Mouse (Mus musculus) kidney, adult 18-20 months (tissue): ENCODE data around the gene Lst1.
A peak's percentile ranks its signal among the peaks of the same experiment; 100 is the strongest.
"Not testable (repeated sequence)": the region's sequence is repeated elsewhere in the genome, so short reads cannot be mapped to it uniquely, and the experiment has no call there.

Experiments
- DNase-seq: peaks from one replicate; pipeline ENCODE4 v3.0.0; 2021

The Lst1 gene

DNA sequence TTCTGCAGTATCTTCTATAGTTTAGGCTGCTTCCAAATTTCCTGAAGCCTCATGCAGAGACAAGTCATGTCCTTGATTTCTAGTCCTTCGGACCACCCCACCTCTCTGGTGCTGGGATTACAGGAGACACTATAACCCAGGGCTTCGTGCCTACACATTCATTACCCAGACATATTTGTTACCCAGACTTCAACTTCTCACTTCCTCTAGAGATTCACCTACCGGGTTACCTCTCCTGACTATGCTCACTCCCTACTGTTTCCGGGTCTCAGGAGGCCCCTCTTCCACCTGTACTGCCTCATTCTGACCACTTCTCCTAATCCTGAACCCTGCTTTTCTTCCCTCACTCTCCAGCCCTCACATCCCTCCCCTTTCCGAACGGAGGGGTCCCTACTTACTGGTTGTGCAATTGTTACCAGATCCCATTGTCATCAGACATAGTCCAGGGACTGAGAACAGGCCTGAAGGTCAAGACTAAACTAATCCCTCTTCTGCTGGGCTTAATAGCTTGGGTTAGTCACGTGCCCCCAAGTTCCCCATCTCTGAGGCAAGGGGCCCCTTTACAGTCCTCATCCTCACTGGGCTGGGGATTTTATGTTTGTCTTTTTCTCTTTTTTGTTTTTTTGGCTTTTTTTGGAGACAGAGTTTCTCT, at the start of gene Lst1:
TSS of gene Lst1 (minus strand) at position 481 of the 652 bp plus-strand sequence.
- no peak for DNase-seq

DNA sequence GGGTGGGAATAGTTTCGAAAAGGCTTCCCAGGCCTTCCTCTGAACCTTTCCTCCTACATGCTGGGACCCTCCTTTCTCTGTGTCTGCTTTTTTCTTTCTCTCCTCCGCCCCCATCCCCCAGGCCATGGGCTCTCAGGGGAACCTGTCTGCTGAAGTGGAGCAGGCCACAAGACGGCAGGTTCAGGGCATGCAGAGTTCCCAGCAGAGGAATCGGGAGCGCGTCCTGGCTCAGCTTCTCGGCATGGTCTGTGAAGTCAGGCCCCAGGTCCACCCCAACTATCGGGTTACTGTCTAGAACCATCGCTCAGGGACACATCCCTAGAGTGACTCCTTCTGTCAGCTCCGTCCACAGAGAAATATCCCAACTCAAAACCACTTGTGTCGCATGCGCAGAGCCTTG, 49.3 kb upstream of the Lst1 start:
- no peak for DNase-seq

- no peak for DNase-seq
Observed at GRCm38 (mm10) chr17:35236996-35237395, 48.8 kb upstream of the Lst1 start.

DNA sequence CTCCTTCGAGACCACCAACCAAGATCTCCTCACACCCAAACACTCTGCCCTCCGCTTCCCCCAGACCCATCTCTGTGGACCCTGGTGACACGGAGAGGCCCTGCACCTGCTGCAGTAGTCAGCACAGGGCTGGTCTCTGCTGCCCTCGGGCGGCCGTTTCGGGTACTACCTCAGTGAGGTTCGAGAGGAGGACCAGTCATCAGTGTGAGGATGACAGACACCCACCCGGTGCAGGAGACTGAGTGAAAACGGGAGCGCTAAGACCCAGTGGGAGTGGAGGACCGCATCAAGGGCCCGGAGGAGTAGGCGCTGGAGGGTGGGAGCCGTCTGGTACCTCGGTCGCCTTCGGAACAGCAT, 48.1 kb upstream of the Lst1 start:
- peak; percentile 98 for DNase-seq

- peak; percentile 89 for DNase-seq
Observed at GRCm38 (mm10) chr17:35235614-35236389, 47.6 kb upstream of the Lst1 start, which contains the start of gene Nfkbil1. Nfkbil1 (minus strand) TSS chr17:35235792.

GRCm38 (mm10) chr17:35234903-35235302, 46.7 kb upstream of the Lst1 start:
- DNase-seq: peak; percentile 57

DNA sequence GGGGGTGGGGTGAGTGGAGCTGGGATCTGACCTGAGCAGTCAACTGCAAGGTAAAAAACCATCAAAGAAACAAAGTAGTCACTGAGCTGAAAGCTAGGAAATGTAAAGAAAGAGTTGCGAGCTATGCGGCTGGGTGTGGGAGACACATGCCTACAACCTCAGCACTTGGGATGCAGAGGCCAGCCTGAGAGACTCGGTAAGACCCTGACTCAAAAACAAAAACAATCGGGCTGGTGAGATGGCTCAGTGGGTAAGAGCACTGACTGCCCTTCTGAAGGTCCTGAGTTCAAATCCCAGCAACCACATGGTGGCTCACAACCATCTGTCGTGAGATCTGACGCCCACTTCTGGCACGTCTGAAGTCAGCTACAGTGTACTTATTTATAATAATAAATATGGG, 45.9 kb upstream of the Lst1 start:
- DNase-seq: not testable (repeated sequence)

DNA sequence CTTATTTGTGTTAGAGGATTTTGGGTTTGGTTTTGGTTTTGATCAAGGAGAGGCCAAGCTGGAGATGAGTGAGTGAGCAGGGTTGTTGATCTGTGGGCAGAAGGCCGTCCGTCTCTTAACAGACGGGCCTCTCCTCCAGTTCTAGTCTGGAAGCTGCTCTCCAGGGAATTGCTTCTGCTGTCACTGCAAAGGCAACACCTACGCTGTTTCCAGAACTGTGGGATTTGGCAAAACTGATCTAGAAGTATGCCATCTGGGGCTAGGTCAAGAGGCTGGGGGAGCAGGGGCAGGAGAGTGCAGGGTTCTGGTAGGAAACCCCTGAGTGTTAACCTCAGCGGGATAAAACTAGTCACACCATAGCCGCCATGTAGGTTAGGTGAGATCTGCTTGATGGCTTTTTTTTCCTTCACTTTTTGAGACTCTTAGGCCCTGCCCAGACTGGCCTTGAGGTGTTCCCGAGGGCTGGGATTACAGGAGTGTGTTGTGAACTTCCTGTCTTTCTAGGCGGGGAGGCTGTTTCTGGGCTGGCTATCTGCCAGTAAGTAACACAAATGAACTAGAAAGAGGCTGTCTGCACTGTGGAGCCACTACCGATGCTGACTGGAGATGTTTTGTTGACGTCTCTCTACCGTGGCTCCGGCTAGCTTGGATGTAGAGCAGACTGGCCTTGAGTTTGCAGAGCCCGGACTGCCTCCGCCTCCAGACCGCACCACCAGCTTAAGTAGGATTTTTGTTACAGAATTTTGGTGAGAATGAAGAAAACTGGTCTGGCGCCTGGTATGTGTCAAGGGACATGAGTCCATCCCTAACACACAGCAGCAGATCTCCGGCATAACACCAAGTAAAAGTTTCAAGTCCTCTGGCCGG, 45.1 kb upstream of the Lst1 start, which contains the start of gene Atp6v1g2:
TSS of gene Atp6v1g2 (plus strand) at position 547 of the 867 bp plus-strand sequence.
- DNase-seq: no peak

DNA sequence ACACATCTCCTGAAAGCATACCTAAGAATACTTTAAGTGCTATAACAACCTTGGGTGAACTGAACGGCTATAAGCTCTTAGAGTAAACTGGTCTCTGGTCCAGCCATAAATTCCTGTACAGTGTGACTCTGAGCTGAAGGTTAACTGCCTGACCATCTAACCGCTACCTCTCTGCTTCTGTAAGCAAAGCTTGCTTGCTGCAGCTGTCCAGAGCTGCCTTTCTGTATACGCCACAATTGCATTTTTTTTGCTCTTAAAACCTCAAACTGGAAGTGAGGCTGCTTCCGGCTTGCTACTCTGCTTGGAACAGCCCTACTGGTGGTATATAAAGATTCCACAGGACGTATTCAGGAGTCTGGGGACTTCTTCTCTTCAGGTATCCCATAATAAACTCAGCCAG, 44.4 kb upstream of the Lst1 start:
- no peak for DNase-seq

DNA sequence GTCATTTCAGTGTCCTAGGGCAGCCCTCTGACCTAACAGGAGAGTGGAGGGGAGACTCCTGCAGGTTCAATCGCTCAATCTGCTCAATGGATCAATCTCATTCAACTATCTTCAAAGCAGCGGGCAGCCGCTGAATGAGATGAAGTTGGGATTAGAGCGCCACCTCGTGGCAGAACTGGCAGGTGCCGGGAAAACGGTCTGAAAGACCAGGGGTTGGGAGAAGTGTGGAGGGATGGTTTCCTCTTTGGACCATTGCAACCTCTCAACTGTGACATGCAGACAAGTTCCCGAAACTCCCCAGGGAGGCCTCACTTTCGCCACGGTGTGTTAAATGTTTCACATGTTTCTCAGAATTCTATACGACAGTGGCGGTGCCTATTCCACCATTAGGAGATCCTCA, 43.8 kb upstream of the Lst1 start:
- peak; percentile 89 for DNase-seq

DNA sequence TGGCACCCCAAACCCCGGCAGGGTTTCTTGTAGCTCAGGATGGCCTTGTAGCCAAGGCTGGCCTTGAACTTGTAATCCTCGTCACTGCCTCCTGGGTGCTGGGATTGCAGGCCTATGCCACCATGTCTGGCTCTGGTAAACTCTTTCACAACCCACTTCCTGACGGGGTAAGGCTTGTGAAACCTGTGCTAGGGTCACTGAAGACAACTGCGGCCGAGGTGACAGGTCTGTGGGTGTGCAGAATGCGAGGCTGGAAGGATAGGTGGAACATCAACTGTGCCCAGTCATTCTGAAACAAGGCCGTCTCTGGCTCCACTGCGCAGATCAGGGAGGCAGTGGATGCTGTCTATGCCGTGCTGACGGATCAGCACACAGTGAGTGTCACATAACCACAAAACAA, 42.8 kb upstream of the Lst1 start:
- DNase-seq: no peak

GRCm38 (mm10) chr17:35226561-35227046, 38.4 kb upstream of the Lst1 start:
- DNase-seq: no peak

GRCm38 (mm10) chr17:35225456-35225855, 37.2 kb upstream of the Lst1 start:
- no peak for DNase-seq

DNA sequence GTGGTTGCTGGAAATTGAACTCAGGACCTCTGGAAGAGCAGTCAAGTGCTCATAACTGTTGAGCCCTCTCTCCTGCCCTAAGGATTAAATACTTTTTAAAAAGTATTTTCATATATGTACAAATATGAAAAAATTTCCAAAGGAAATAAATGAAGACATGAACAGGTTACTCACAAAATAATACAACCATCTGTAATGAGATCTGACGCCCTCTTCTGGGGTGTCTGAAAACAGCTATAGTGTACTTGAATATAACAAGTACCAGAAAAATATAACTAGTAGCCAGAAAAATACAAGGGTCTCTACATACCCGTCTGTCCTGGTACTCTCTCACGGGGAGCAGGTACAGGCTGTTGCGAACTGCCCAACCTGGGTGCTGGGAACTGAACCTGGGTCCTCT, 36.4 kb upstream of the Lst1 start:
- no peak for DNase-seq

- no peak for DNase-seq
Observed at GRCm38 (mm10) chr17:35222299-35222698, 34.1 kb upstream of the Lst1 start.

DNA sequence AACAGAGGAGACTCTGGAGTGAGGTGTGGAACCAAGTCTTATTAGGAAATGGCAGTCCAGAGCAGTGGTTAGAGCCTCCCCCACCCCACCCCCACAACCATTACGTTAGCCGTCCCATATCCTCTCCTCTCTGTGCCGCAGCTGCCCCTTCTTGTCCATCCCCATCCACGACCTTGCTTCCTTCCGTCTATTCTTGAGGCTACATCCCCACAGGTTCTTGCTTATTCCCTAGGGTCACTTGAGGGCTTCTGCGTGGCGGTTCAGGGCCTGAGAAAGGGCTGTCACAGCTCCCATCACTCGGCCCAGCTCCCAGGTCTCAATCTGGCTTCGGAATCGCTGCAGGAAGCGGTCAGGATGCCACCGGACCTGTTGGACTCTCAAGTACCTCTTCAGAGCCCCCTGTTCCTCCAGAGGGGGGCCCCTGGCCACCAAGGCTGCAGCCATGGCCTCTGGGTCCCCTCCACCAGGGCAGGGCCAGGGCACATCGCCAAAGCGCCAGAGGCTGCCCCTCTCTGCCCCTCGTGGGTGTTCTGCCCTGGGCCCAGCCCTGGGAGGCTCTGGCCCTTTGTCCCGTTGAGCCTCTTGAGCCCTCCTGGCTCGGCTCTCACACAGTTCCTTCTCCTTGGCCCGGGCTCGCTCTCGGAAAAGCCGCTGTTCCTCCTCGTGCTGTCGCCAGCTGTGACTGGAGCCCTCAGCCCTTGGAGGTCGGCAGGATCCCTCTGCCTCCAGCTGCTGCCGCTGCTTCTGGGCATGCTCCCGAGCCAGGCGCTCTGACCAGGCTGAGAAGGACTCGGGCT, 32.1 kb upstream of the Lst1 start, which contains the start of gene Gm16181:
TSS of gene Gm16181 (plus strand) at position 679 of the 797 bp plus-strand sequence.
- peak; percentile 26 for DNase-seq

DNA sequence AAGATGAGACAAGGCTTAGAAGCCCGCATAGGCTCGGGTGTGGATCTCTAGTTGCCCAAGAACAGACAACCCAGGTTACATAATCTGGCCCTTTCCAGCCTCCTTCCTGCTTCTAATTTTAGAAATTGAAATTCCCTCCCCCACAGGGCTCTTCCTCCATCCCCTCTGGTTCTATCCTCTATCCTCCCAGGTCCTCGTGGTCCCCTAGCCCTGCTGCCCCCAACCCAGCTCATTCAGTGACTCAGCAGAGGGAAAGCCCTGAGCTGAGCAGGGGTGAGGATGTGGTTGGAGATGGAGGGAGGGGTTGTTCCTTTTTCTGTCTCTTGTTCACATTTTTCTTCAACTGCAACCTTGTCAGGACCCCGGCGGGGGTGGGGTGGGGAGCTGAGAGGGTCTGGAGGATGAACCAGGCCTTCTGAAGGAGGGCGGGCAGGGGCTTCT, 31.4 kb upstream of the Lst1 start:
- DNase-seq: no peak

GRCm38 (mm10) chr17:35218516-35219193, 30.4 kb upstream of the Lst1 start:
- DNase-seq: peak; percentile 18

DNA sequence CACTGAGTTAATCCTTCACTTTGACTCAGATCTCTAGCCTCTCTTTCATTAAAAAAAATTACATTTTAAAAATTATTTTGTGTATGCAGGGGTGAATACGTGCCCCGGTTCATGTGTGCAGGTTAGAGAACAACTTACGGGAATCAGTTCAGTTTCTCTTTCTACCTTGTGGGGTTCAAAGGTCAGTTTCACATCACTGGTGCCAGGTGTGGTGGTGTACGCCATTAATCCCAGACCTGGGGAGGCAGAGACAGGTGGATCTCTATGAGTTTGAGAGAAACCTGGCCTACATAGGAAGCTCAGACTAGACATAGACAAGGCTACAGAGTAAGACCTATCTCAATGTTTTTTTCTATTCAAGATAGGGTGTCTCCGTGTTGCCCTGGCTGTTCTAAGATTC, 24.8 kb upstream of the Lst1 start:
- DNase-seq: no peak

GRCm38 (mm10) chr17:35210593-35210992, 22.4 kb upstream of the Lst1 start:
- no peak for DNase-seq

DNA sequence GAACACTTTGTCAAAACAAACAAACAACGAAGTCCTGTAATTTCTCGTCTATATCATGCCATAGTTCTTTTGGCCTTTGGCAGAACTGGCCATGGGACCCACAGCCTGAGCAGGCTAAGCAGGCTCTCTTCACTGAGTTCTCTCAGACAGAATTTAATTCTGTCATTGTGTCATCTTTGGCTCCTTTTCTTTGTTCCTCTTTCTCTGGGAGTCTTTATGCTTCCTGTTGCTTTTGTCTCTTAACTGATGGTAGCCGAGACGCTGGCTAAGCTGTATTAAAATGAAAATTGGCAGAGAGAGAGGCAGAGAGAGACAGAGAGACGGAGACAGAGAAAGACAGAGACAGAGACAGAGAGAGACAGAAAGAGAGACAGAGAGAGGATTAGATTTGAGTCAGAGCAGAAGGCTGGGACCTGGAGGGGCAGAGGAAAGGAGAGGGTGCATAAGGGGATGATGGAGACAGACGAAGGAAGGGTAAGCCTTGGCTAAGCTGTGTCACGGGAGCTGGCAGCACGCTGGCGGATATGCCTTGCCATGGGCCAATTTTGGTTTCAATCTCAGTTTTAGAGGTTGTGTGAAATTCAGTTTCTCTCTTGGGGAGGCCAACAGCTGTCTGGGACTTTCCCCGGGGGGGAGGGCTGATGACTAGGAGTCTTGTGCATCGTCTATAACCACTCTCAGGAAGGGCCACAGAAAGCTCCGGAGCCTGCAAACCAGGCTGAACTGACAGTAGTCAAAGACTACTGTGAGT, 21.7 kb upstream of the Lst1 start:
- no peak for DNase-seq
